Mouse (Mus musculus) adrenal gland, adult (tissue): ENCODE measurements at regions not wholly inside any gene's neighbourhood (a gene's known extent, or its start where the extent isn't known, plus 50 kb on each side); places are given as distances from the start of the nearest gene placed in this dataset.

Experiments
- DNase-seq, 2 experiments: peaks; one replicate each; pipeline ENCODE4 v3.0.0; 2022 to 2023; ENCODE audit warnings: low spot score in 1 of 2; ENCODE audit not compliant: inconsistent age in 2 of 2

DNA sequence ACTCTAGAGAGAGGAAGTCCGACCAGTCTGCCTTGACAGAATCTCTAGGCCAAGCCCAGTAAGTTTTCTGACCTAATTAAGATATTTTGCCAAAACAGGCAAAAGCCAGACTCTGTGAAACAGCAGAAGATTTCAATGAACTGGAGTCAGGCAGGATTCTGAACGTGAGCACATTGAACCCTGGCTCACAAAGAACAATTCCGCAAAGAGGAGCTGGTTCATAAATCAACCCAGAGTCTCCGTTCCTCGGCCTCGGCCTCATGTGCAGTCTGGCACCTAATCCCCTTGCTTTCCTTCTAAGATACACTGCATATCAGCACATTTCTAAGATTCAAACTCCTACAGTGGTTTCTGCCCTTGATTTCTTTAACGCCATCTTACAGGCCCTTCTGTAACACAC, 452.7 kb upstream of the Adamts9 start:
- DNase-seq: peak in 1 of 2 experiments; percentile 46

GRCm38 (mm10) chr6:93395296-93395695, 452.0 kb upstream of the Adamts9 start:
- peak in 1 of 2 experiments; percentile 47 for DNase-seq

GRCm38 (mm10) chr6:93393551-93393950, 450.3 kb upstream of the Adamts9 start:
- no peak for DNase-seq

GRCm38 (mm10) chr6:93392402-93392801, 449.1 kb upstream of the Adamts9 start:
- DNase-seq: no peak

DNA sequence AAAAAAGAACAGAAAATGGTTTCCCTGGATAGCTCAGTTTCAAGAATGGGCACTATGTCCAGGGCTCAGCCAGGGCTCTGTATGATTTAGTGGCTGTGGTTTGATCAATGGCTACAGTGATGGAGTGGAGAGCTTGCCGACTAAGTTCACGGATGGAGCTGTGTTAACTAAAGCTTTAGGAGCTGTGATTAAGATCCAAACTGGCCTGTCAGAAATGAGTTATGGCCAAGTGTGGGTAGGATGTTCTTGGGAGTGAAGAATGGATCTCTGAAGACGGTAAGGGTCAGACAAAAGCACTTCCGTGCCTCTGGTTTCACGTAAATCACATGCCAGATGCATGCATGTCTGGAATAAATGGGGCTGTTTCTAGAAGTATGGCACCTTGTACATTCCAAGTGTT, 447.9 kb upstream of the Adamts9 start:
- no peak for DNase-seq

- no peak for DNase-seq
Measured at GRCm38 (mm10) chr6:93371341-93371740, 428.0 kb upstream of the Adamts9 start.

GRCm38 (mm10) chr6:93363846-93364245, 420.6 kb upstream of the Adamts9 start:
- no peak for DNase-seq

DNA sequence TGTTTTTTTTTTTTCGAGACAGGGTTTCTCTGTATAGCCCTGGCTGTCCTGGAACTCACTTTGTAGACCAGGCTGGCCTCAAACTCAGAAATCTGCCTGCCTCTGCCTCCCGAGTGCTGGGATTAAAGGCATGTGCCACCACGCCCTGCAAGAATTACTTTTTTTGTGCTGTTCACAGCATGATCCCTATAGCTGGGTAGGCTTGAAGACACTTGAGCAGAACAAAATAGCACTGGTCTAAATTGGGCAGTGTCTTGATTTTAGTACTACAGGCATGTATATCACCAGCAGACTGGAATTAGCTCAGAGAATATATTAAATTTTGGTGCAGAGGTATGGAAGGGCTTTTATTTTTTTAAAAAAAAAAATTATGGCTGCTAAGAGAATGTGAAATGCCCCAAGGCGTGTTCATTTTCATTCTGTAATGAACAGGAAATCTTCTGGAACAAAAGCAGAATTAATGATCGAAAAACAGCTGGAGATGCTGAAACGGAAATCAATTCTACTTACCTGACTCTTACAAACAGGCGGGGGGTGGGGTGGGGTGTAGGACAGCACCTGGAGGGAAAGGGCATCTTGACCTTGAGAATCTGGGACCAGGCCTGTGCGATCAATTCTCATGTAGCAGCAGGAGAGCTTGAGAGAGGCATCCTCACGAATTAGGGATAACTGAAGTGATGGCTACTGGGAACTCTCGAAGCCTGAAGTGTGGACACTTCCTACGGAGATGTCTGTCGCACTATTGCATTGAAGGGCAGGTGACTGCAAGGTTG, 410.2 kb upstream of the Adamts9 start:
- no peak for DNase-seq

GRCm38 (mm10) chr6:93349936-93350700, 406.8 kb upstream of the Adamts9 start:
- DNase-seq: peak in 1 of 2 experiments; percentile 65

- DNase-seq: no peak
Measured at GRCm38 (mm10) chr6:93348141-93348540, 404.8 kb upstream of the Adamts9 start.

GRCm38 (mm10) chr6:93328683-93329082, 385.4 kb upstream of the Adamts9 start:
- DNase-seq: no peak

DNA sequence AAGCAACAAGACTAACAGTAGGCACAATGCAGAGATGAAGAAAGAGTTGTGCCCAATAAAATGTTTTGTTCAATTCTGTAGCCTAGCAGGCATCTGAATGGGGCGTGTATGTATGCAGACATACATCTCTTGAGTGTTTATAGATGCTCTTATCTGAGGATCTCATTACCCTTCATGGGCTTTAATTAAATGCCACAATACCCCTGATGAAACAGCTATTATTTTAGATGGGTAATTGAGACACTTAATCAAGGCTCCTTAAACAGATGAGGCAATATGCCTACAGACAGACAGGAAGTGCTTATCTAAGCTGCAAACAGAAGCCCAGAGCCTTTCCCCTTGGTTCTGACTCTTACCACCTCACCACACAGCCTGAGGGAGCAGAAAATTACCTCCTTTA, 384.6 kb upstream of the Adamts9 start:
- no peak for DNase-seq

GRCm38 (mm10) chr6:93323881-93324280, 380.6 kb upstream of the Adamts9 start:
- DNase-seq: peak in 1 of 2 experiments; percentile 48

GRCm38 (mm10) chr6:93314625-93315024, 371.3 kb upstream of the Adamts9 start:
- peak in 1 of 2 experiments; percentile 64 for DNase-seq

DNA sequence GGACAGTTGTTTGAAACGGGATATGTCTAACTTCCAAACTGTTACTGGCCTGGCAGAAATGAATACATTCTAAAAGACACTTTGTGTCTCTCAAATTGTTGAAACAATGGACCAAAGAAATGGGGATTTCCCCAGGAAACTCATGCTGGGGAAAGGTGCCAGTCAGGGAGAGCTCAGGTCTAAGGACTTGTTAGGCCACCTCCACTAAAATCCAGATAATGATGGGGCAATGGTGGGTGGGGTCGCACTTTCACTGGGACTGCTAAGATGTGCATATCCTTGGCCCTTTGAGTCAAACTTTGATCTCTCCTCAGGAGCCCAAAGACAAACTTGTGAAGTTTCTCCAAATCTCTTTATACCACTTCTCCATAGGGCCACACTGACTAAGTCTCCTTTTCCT, 361.9 kb upstream of the Adamts9 start:
- no peak for DNase-seq

DNA sequence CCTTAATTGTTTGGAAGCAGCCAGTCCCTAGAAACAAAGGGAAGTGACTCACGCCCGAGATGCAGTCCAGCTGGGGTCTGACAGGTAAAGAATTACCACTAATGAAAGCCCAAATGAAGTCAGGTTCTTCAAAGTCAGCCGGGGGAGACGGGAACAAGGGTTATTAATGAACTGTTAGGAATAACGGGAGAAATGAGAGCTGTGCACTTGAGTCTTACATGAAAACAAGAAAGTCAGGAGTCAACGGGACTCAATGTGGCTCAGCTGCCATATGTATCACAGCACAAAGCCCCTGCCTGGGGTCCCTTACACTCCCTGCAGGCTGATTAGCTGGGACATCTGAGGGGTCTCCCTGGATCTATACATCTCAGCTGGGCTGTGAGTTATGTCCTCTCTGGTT, 354.7 kb upstream of the Adamts9 start:
- DNase-seq: no peak

DNA sequence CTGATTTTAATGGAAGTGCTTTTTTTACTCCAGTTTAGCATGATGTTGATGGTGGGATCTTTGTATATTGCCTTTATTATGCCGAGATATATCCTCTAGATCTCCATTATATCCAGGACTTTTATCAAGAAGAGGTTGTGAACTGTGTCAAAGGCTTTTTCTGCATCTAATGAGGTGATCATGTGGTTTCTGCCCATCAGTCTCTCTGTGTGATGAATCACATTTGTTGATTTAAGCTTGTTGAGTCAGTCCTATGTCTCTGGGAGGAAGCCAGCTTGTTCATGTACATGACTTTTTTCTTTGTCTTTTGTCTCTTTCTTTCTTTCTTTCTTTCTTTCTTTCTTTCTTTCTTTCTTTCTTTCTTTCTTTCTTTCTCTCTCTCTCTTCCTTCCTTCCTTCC, 348.4 kb upstream of the Adamts9 start:
- DNase-seq: peak in 1 of 2 experiments; percentile 38

GRCm38 (mm10) chr6:93288421-93288820, 345.1 kb upstream of the Adamts9 start:
- no peak for DNase-seq

- DNase-seq: no peak
Measured at GRCm38 (mm10) chr6:93285796-93286195, 342.5 kb upstream of the Adamts9 start.

DNA sequence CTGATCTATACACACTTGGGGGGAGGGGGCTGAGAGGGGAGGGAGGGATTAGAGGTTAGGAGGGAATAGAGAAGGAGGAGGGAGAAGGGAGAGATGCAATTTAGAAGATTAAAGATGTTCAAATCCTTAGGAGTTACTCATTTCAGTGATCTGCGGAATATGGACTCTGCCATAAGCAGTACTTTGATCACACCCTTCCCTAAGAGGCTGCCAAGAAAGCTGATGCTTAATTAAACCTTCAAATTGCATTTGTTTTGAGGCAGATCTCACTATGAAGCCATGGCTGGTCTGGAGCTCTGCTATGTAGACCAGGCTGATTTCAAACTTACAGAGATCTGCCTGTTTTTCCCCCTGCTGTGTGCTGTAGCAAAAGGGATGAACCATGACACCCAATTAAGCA, 338.2 kb upstream of the Adamts9 start:
- no peak for DNase-seq

DNA sequence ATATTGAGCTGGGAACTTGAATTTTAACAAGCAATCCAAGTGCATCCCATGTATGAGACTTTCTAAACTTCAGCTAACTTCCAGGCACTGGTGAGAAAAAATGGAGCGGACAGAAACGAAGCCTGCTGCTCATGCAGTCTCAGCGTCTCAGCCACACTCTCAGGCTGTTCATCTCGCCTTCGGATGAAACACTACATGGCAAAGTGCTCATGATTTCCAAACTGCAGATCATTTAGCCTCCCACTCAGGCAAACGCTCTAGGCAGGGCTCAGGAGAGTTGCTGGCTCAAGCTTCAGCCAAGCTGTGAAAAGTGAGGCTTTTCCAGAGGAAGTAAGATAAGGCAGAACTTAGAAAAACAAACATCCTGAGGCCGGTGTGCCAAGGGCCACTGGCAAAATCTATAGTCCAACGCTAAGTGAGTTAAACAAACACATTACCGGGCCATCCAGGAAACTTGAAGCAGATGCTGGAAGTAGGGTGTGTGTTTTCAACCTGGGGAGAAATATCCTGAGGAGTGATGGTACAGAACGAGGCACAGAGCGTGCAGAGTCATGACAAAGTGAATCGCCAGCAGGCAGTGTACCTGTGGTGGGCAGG, 330.7 kb upstream of the Adamts9 start:
- DNase-seq: peak in 1 of 2 experiments; percentile 44

- no peak for DNase-seq
Measured at GRCm38 (mm10) chr6:93272206-93272605, 328.9 kb upstream of the Adamts9 start.
